Mouse (Mus musculus): Measurements from ENCODE around the gene Tenm2. TPM values are rescaled to one million over a fixed set of nuclear protein-coding genes. Genes with fewer than 3 reads are reported as not detected.

Gene Tenm2
- polyA plus RNA-seq, 1 experiment from 2014 or later, result 0.12 TPM

DNA sequence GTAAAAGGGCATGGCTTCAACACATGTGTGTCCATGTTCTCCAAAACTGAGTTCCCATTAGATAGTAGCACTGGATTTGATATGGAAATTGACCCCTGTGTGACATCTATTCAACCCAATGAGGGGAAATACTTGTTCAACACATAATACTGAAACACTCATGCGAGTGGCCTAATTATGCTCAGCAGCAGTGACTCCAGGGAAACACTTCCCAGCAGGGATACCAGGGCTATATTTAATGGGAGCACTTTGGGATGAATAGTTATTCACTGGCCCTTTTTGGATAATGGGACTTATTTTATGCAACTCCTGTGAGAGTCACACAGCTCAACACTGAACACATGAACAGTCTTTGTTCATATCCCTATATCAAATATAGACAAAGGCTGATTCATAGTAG lies 588.6 kb downstream of the Tenm2 start:
- H3K4me2 ChIP-seq (replicated peaks; ENCODE audit: low read depth), result no peak overlapping the region
- no peak overlapping the region for H3K27ac ChIP-seq (ENCODE audit: low read depth, low read length)
- no peaks in the 10 kb centered on the region for H3K4me1 ChIP-seq (replicated peaks; ENCODE audit: control insufficient read depth, insufficient read depth, low read length)
- H3K36me3 ChIP-seq (ENCODE audit: control insufficient read depth, insufficient read depth), result no peaks in the 10 kb centered on the region
- WGBS, result 88% methylated on average over 1 of the region's 1 CpGs
- no peaks in the 10 kb centered on the region for H3K27me3 ChIP-seq (replicated peaks; ENCODE audit: control insufficient read depth, insufficient read depth, low read length)
- ATAC-seq, result no peak
- no peak for TF ChIP-seq CTCF (IDR thresholded peaks at IDR 0.05; ENCODE audit: low read depth)
- no peaks in the 10 kb centered on the region for H3K9me3 ChIP-seq (ENCODE audit: control insufficient read depth)
- H3K9ac ChIP-seq (ENCODE audit: low read depth, low read length), result no peak overlapping the region
- no peak overlapping the region for H3K4me3 ChIP-seq (ENCODE audit: low read depth, low read length)

DNA sequence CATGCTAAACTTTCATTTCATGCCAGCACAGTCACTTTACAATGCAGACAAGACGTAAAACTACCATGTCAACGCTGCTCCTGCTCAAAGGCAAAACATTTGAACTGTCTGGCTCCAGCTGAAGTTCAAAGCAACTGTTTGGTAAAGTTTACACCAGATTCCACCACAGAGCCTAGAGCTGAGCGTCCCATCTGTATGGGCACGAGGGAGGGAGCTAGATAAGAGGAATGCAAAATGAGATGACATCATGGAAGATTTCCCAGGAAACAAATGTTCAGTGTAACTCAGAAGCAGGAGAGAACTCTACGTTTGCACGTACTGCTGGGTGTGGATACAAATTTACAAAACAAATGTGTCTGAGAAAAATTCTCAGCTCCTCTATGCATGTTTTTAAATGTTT lies 600.7 kb downstream of the Tenm2 start:
- Histone ChIP-seq H3K4me3 (ENCODE audit: low read depth, low read length) (no peak overlapping the region), H3K27me3 (replicated peaks; ENCODE audit: control insufficient read depth, insufficient read depth, low read length) (no peaks in the 10 kb centered on the region), H3K36me3 (ENCODE audit: control insufficient read depth, insufficient read depth) (no peaks in the 10 kb centered on the region), H3K4me2 (replicated peaks; ENCODE audit: low read depth) (no peak overlapping the region), H3K27ac (ENCODE audit: low read depth, low read length) (no peak overlapping the region), H3K9ac (ENCODE audit: low read depth, low read length) (no peak overlapping the region), H3K4me1 (replicated peaks; ENCODE audit: control insufficient read depth, insufficient read depth, low read length) (no peaks in the 10 kb centered on the region), H3K9me3 (ENCODE audit: control insufficient read depth) (no peaks in the 10 kb centered on the region)
- 20% methylated on average over 6 of the region's 6 CpGs for WGBS
- no peak for TF ChIP-seq CTCF (IDR thresholded peaks at IDR 0.05; ENCODE audit: low read depth)
- ATAC-seq, result no peak

DNA sequence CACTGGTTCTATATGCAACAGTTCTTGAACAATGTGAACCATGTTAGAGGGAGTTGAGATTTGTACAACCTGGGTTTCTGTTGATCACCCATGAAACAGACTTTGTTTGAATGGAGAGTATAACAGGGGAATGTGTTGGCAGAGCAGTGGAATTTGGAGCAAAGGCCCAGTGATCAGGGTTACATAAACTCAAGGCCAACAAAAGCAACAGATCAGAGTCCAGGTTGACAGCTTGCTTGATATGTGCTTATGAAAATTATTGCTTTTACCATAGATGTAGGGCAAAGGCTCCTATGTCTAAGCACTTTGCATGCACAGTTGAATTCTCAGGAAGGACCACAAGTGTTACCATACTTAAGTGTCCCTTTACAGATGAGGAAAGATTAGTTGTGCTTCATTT lies 603.6 kb downstream of the Tenm2 start:
- no peak for ATAC-seq
- no peak overlapping the region for H3K4me3 ChIP-seq (ENCODE audit: low read depth, low read length)
- H3K27me3 ChIP-seq (replicated peaks; ENCODE audit: control insufficient read depth, insufficient read depth, low read length), result no peaks in the 10 kb centered on the region
- no peaks in the 10 kb centered on the region for H3K9me3 ChIP-seq (ENCODE audit: control insufficient read depth)
- H3K27ac ChIP-seq (ENCODE audit: low read depth, low read length), result no peak overlapping the region
- no peak for TF ChIP-seq CTCF (IDR thresholded peaks at IDR 0.05; ENCODE audit: low read depth)
- no peaks in the 10 kb centered on the region for H3K36me3 ChIP-seq (ENCODE audit: control insufficient read depth, insufficient read depth)
- no peak overlapping the region for H3K9ac ChIP-seq (ENCODE audit: low read depth, low read length)
- no peak overlapping the region for H3K4me2 ChIP-seq (replicated peaks; ENCODE audit: low read depth)
- no peaks in the 10 kb centered on the region for H3K4me1 ChIP-seq (replicated peaks; ENCODE audit: control insufficient read depth, insufficient read depth, low read length)

DNA sequence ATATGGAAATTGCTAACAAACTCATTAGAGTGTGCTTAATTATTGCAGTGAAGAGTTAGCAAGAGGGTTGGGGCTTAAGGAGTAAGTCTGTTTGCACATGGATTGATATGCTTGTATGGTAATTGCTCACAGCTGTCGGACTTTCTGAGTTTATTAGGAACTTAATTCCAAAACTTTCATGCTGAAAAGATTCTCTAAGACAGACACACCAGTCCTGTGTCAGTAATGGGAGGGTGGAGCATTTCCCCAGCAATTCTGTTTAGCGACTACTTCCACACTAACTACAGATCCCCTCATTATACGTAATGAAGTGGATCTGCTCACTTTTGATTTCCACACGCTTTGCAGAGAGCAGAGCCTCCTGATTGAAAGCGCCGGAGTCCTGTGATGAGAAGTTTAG lies 622.0 kb downstream of the Tenm2 start:
- Histone ChIP-seq H3K36me3 (ENCODE audit: control insufficient read depth, insufficient read depth) (no peaks in the 10 kb centered on the region), H3K4me2 (replicated peaks; ENCODE audit: low read depth) (no peak overlapping the region), H3K4me1 (replicated peaks; ENCODE audit: control insufficient read depth, insufficient read depth, low read length) (no peaks in the 10 kb centered on the region), H3K9me3 (ENCODE audit: control insufficient read depth) (no peaks in the 10 kb centered on the region), H3K4me3 (ENCODE audit: low read depth, low read length) (no peak overlapping the region), H3K27me3 (replicated peaks; ENCODE audit: control insufficient read depth, insufficient read depth, low read length) (no peaks in the 10 kb centered on the region), H3K9ac (ENCODE audit: low read depth, low read length) (no peak overlapping the region), H3K27ac (ENCODE audit: low read depth, low read length) (no peak overlapping the region)
- TF ChIP-seq CTCF (IDR thresholded peaks at IDR 0.05; ENCODE audit: low read depth), result no peak
- ATAC-seq, result no peak
- 78% methylated on average over 6 of the region's 6 CpGs for WGBS

DNA sequence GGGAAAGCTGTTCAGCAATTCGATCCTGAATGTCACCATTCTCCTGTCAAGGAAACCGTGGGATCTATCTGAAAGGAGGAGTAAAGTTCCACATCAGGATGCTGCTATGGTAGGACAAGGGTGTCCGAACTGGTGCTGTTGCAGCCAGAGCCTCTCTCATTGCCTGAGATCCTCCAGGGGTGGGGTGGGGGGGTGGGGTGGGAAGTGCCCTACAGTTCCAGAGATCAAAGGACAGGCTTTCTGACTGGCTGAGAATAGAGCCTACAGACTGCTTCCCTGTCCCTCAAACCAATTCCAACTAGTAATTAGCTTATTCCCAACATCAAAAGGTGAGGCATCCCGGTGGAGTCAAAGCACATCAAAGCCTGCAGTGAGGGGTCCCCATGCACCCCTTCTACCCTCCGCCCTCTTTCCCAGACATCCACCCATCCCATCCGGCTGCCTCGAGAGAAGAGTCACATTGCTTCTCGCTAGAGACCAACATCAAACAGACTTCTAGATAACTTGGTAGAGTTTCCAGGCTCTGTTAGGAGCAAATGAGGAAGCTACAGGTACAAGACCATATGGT lies 630.9 kb downstream of the Tenm2 start:
- H3K4me1 ChIP-seq (replicated peaks; ENCODE audit: control insufficient read depth, insufficient read depth, low read length), result no peaks in the 10 kb centered on the region
- no peaks in the 10 kb centered on the region for H3K36me3 ChIP-seq (ENCODE audit: control insufficient read depth, insufficient read depth)
- H3K9me3 ChIP-seq (ENCODE audit: control insufficient read depth), result no peaks in the 10 kb centered on the region
- WGBS, result 53% methylated on average over 8 of the region's 8 CpGs
- no peak for ATAC-seq
- TF ChIP-seq CTCF (IDR thresholded peaks at IDR 0.05; ENCODE audit: low read depth), result no peak
- H3K4me2 ChIP-seq (replicated peaks; ENCODE audit: low read depth), result no peak overlapping the region
- no peak overlapping the region for H3K4me3 ChIP-seq (ENCODE audit: low read depth, low read length)
- no peaks in the 10 kb centered on the region for H3K27me3 ChIP-seq (replicated peaks; ENCODE audit: control insufficient read depth, insufficient read depth, low read length)
- H3K27ac ChIP-seq (ENCODE audit: low read depth, low read length), result no peak overlapping the region
- H3K9ac ChIP-seq (ENCODE audit: low read depth, low read length), result no peak overlapping the region

DNA sequence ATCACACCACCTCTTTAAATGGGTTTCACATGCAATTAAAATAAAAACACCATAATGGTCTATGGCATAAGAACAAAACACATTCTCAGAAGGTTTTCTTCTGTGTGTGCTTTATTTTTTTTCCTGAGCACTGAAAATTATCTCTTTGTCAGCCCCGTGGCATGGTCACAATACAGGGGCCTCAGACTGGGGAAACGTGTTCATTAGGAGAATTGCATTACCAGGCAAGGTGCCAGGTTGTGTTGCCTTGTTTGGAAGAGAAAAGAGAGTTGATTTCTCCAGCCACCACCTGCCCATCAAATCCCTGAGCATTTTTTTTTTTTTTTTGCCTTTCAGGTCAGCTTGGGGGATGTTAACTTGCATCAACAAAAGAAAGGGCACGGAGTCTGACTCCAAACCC lies 631.5 kb downstream of the Tenm2 start:
- H3K9me3 ChIP-seq (ENCODE audit: control insufficient read depth), result no peaks in the 10 kb centered on the region
- H3K4me1 ChIP-seq (replicated peaks; ENCODE audit: control insufficient read depth, insufficient read depth, low read length), result no peaks in the 10 kb centered on the region
- H3K36me3 ChIP-seq (ENCODE audit: control insufficient read depth, insufficient read depth), result no peaks in the 10 kb centered on the region
- H3K4me3 ChIP-seq (ENCODE audit: low read depth, low read length), result no peak overlapping the region
- TF ChIP-seq CTCF (IDR thresholded peaks at IDR 0.05; ENCODE audit: low read depth), result no peak
- no peak overlapping the region for H3K27ac ChIP-seq (ENCODE audit: low read depth, low read length)
- WGBS, result 53% methylated on average over 3 of the region's 3 CpGs
- H3K27me3 ChIP-seq (replicated peaks; ENCODE audit: control insufficient read depth, insufficient read depth, low read length), result no peaks in the 10 kb centered on the region
- no peak for ATAC-seq
- H3K4me2 ChIP-seq (replicated peaks; ENCODE audit: low read depth), result no peak overlapping the region
- no peak overlapping the region for H3K9ac ChIP-seq (ENCODE audit: low read depth, low read length)

DNA sequence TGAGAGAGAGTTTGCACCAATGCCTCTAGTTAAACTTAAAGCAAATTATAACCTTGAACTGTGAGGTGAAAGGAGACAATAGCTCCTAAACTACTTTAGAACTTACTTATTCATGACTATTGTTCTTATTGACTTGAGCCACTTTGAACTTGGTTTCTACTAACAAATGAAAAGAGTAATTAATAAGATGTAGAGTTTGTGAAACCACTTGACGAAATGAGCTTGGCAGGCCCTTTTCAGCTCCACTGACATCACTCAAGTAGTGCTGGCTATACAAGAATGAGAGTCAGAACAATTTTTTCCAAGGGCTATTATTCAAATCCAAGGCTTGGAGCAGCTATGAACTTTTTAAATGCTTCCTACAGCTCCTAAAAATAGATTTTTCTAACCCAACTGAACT lies 643.3 kb downstream of the Tenm2 start:
- Histone ChIP-seq H3K4me3 (ENCODE audit: low read depth, low read length) (no peak overlapping the region), H3K36me3 (ENCODE audit: control insufficient read depth, insufficient read depth) (no peaks in the 10 kb centered on the region), H3K4me1 (replicated peaks; ENCODE audit: control insufficient read depth, insufficient read depth, low read length) (no peaks in the 10 kb centered on the region), H3K27ac (ENCODE audit: low read depth, low read length) (no peak overlapping the region), H3K9me3 (ENCODE audit: control insufficient read depth) (no peaks in the 10 kb centered on the region), H3K4me2 (replicated peaks; ENCODE audit: low read depth) (no peak overlapping the region), H3K27me3 (replicated peaks; ENCODE audit: control insufficient read depth, insufficient read depth, low read length) (no peaks in the 10 kb centered on the region), H3K9ac (ENCODE audit: low read depth, low read length) (no peak overlapping the region)
- TF ChIP-seq CTCF (IDR thresholded peaks at IDR 0.05; ENCODE audit: low read depth), result no peak
- no peak for ATAC-seq
- 69% methylated on average over 1 of the region's 1 CpGs for WGBS

Data from intestine, postnatal 0 days (tissue).